Mouse (Mus musculus): ENCODE measurements around the gene Gm17651. TPM values are rescaled to one million over a fixed set of nuclear protein-coding genes. Genes with fewer than 3 reads are reported as not detected.

Gm17651 gene
- polyA plus RNA-seq (2014; fragmentation: Nextera tagmentation; extraction: Ambion mirVana), result not detected in 2 replicates

DNA sequence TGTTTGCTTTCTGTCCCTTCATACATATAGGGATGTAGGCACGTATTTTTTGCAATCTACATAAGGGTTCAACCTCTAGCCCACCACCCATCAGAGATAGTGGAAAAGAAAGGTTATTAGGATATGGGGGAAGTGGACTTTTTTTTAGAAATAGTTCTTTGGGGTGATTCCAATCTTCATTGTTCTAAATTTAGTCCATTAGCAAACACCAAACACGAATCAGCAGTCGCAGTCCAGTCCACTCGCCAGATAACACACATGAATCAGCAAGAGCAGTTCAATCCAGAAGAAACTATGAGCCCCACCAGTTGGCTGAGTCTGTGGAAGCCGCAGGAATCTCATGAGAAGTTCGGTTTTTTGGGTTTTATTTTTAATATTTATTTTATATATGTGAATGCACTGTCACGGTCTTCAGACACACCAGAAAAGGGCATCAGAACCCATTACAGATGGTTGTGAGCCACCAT is at the start of gene Gm17651:
Gene Gm17651 (minus strand): TSS at position 51 of the 467 bp plus-strand sequence.
- Histone ChIP-seq H3K9ac (ENCODE audit: low read depth, low read length) (no peak within 1 kb of the TSS), H3K27me3 (replicated peaks; ENCODE audit: control insufficient read depth, insufficient read depth, low read length) (no peaks in the 10 kb centered on the region), H3K4me1 (ENCODE audit: control insufficient read depth, insufficient read depth, low read length) (no peaks in the 10 kb centered on the region), H3K4me2 (ENCODE audit: low read depth, low read length) (no peak within 1 kb of the TSS), H3K4me3 (ENCODE audit: low read depth, low read length) (no peak within 1 kb of the TSS), H3K27ac (replicated peaks; ENCODE audit: low read depth, low read length) (no peak within 1 kb of the TSS), H3K9me3 (ENCODE audit: control insufficient read depth, low read length) (no peaks in the 10 kb centered on the region), H3K36me3 (ENCODE audit: control insufficient read depth, insufficient read depth, low read length) (peaks cover 9% of the 10 kb centered on the region)
- no peak for DNase-seq (ENCODE audit: low spot score)
- WGBS, result 89% methylated on average over 7 of the region's 7 CpGs
- no peak for ATAC-seq (ENCODE audit: low read depth)

DNA sequence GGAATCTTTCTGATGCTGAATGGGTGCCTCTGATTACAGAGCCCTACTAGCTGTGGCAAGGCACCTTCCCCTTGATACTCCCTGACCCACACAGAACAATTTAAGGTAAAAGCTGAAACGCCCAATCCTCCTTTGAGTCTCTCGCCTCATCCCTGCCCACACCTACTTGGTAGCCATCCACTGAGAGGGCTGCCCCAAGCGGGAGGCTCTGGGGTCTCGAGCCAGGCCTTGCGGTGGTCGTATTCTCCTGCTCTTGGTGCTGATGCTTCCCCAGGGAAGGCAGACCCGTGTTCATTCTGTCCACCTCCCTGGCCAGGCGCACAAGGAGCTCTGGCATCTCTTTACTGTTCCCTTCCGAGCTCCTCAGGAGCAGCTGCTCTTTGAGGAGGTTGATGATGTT is 44.6 kb upstream of the Gm17651 start:
- Histone ChIP-seq H3K27ac (replicated peaks; ENCODE audit: low read depth, low read length) (no peak overlapping the region), H3K4me3 (ENCODE audit: low read depth, low read length) (no peak overlapping the region), H3K4me1 (ENCODE audit: control insufficient read depth, insufficient read depth, low read length) (no peaks in the 10 kb centered on the region), H3K27me3 (replicated peaks; ENCODE audit: control insufficient read depth, insufficient read depth, low read length) (no peaks in the 10 kb centered on the region), H3K36me3 (ENCODE audit: control insufficient read depth, insufficient read depth, low read length) (no peaks in the 10 kb centered on the region), H3K9me3 (ENCODE audit: control insufficient read depth, low read length) (peaks cover 17% of the 10 kb centered on the region), H3K4me2 (ENCODE audit: low read depth, low read length) (no peak overlapping the region), H3K9ac (ENCODE audit: low read depth, low read length) (no peak overlapping the region)
- ATAC-seq (ENCODE audit: low read depth), result no peak
- no peak for DNase-seq (ENCODE audit: low spot score)
- 77% methylated on average over 9 of the region's 9 CpGs for WGBS

DNA sequence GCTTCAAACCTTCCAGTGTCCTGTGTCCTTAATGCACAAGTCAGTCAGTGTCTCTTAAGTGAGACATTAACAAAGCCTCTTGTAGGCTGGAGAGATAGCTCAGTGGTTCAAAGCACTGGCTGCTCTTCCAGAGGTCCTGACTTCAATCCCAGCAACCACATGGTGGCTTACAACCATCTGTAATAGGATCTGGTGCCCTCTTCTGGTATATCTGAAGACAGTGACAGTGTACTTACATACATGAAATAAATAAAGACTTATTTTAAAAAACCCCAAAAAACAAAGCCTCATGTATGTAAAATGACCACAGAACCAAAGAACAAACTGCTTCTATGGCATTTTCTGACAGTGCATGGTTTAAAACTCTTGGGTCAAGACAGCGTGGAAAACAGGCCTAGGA is 41.4 kb upstream of the Gm17651 start:
- Histone ChIP-seq H3K27me3 (replicated peaks; ENCODE audit: control insufficient read depth, insufficient read depth, low read length) (no peaks in the 10 kb centered on the region), H3K36me3 (ENCODE audit: control insufficient read depth, insufficient read depth, low read length) (no peaks in the 10 kb centered on the region), H3K4me3 (ENCODE audit: low read depth, low read length) (no peak overlapping the region), H3K9ac (ENCODE audit: low read depth, low read length) (no peak overlapping the region), H3K27ac (replicated peaks; ENCODE audit: low read depth, low read length) (no peak overlapping the region), H3K4me1 (ENCODE audit: control insufficient read depth, insufficient read depth, low read length) (no peaks in the 10 kb centered on the region), H3K4me2 (ENCODE audit: low read depth, low read length) (no peak overlapping the region), H3K9me3 (ENCODE audit: control insufficient read depth, low read length) (no peaks in the 10 kb centered on the region)
- DNase-seq (ENCODE audit: low spot score) (no peak), ATAC-seq (ENCODE audit: low read depth) (no peak)
- WGBS, result 89% methylated on average over 1 of the region's 1 CpGs

DNA sequence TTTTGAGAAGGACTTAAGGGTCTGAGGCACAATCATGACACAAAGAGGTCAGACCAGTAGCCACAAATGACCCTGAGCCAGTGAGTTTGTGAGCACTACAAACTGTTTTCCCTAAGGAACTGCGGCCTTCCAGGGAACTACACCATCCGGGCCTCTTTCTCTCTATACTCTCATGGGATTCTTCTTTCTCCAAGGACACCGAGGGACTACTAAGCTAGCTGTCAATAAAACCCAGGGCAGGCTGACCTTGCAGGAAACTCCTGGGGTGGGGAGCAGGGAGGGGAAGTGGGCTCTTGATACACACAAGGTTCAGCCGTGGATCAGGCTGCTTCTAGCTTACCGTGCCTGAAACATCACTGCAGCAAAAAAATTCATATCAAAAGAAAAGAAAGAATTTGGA is 36.4 kb upstream of the Gm17651 start:
- no peaks in the 10 kb centered on the region for H3K9me3 ChIP-seq (ENCODE audit: control insufficient read depth, low read length)
- H3K4me2 ChIP-seq (ENCODE audit: low read depth, low read length), result no peak overlapping the region
- WGBS, result 47% methylated on average over 5 of the region's 5 CpGs
- H3K27me3 ChIP-seq (replicated peaks; ENCODE audit: control insufficient read depth, insufficient read depth, low read length), result no peaks in the 10 kb centered on the region
- no peak overlapping the region for H3K4me3 ChIP-seq (ENCODE audit: low read depth, low read length)
- H3K27ac ChIP-seq (replicated peaks; ENCODE audit: low read depth, low read length), result no peak overlapping the region
- no peak overlapping the region for H3K9ac ChIP-seq (ENCODE audit: low read depth, low read length)
- DNase-seq (ENCODE audit: low spot score) (no peak), ATAC-seq (ENCODE audit: low read depth) (no peak)
- no peaks in the 10 kb centered on the region for H3K36me3 ChIP-seq (ENCODE audit: control insufficient read depth, insufficient read depth, low read length)
- no peaks in the 10 kb centered on the region for H3K4me1 ChIP-seq (ENCODE audit: control insufficient read depth, insufficient read depth, low read length)

DNA sequence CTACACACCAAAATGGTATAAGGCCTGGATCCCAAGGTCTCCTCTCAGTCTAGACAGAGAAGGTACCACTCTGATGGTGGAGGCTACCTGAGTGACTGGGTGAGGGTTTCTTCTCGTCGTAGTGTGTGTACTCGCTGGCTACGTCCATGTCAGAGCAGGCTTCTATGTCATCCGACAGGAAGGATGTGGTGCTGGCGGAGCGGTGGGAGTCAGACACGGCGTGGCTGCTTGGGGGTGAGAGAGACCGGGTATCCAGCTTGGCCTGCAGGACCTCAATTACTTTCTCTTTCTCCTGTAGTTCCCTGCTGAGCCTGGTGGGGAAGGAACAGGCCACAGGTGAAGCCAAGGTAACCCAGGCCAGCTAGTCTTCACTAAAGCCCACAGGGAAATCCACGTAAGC is 35.6 kb upstream of the Gm17651 start:
- Histone ChIP-seq H3K4me3 (ENCODE audit: low read depth, low read length) (no peak overlapping the region), H3K27ac (replicated peaks; ENCODE audit: low read depth, low read length) (no peak overlapping the region), H3K4me1 (ENCODE audit: control insufficient read depth, insufficient read depth, low read length) (no peaks in the 10 kb centered on the region), H3K9me3 (ENCODE audit: control insufficient read depth, low read length) (no peaks in the 10 kb centered on the region), H3K9ac (ENCODE audit: low read depth, low read length) (no peak overlapping the region), H3K36me3 (ENCODE audit: control insufficient read depth, insufficient read depth, low read length) (no peaks in the 10 kb centered on the region), H3K4me2 (ENCODE audit: low read depth, low read length) (no peak overlapping the region), H3K27me3 (replicated peaks; ENCODE audit: control insufficient read depth, insufficient read depth, low read length) (no peaks in the 10 kb centered on the region)
- DNase-seq (ENCODE audit: low spot score), result no peak
- 87% methylated on average over 11 of the region's 11 CpGs for WGBS
- no peak for ATAC-seq (ENCODE audit: low read depth)

DNA sequence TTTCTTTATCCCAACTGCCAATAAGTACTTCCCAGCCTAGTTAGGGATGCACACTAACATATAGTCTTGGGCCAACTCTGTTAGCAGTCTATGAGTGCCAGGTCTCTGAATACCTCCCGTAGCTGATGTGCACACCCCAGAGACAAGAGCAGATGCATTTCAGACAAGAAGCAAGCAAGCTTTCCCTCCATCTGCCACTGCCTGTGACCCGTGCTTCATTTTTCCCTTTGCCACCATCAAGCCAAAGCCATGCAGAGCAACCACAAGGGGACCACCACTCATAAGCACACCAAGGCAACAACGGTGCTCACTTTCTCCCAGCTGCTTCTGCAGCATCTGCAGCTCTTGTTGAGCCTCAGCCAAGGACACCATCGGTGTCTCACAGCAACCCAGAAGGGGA is 32.1 kb upstream of the Gm17651 start:
- Histone ChIP-seq H3K9me3 (ENCODE audit: control insufficient read depth, low read length) (no peaks in the 10 kb centered on the region), H3K27ac (replicated peaks; ENCODE audit: low read depth, low read length) (no peak overlapping the region), H3K36me3 (ENCODE audit: control insufficient read depth, insufficient read depth, low read length) (no peaks in the 10 kb centered on the region), H3K4me3 (ENCODE audit: low read depth, low read length) (no peak overlapping the region), H3K27me3 (replicated peaks; ENCODE audit: control insufficient read depth, insufficient read depth, low read length) (no peaks in the 10 kb centered on the region), H3K4me2 (ENCODE audit: low read depth, low read length) (no peak overlapping the region), H3K4me1 (ENCODE audit: control insufficient read depth, insufficient read depth, low read length) (no peaks in the 10 kb centered on the region), H3K9ac (ENCODE audit: low read depth, low read length) (no peak overlapping the region)
- WGBS, result 88% methylated on average over 4 of the region's 4 CpGs
- ATAC-seq (ENCODE audit: low read depth), result no peak
- no peak for DNase-seq (ENCODE audit: low spot score)

DNA sequence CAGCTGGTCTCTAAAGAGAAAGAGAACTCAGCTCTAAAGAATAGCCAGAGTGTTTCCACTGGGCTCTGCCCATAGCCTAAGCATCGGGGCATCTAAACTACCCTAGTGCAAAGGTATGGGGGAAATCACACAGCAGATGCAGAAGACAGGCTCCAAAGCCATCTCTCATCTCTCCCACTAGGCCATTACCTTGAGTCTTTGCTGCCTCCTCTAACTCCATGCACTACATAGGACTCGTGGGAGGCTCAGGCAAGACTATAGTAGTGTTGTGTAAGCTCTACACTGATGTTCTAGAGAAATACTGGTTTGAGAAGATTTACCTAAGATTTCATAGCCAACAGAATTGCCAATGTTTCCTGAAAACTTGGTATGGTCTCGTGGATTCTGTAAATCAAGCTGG is 31.0 kb upstream of the Gm17651 start:
- H3K4me3 ChIP-seq (ENCODE audit: low read depth, low read length), result no peak overlapping the region
- 94% methylated on average over 3 of the region's 3 CpGs for WGBS
- no peak for DNase-seq (ENCODE audit: low spot score)

DNA sequence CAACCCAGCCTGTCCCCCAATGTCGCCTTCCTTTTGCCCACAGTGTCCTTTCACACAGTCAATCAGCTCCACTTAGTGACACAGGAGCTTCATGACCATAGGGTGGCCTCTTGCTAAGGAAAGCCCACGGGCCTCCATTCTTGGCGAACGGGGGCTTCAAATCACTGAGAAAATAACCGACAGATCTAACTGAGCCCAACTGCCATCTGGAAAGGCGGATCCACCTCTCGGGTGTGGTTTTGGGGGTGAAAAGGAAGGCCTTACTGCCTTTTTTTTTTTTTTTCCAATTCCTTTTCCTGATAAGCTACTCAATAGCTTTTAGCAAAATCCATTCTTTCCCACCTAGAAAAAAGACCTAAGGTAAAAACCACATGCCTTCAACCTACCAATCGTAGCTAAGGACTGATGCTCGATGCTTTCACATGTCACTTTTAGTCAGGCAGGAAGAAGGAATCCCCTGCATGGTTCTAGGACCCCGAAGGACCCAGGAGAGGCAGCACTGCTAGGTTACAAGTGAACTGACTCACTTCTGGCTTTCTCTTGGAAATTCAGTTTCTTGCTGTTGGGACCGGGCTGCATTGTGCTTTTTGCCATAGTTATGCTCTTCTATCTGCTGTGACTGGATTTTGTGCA is 28.1 kb upstream of the Gm17651 start:
- no peak overlapping the region for H3K9ac ChIP-seq (ENCODE audit: low read depth, low read length)
- no peaks in the 10 kb centered on the region for H3K27me3 ChIP-seq (replicated peaks; ENCODE audit: control insufficient read depth, insufficient read depth, low read length)
- DNase-seq (ENCODE audit: low spot score) (no peak), ATAC-seq (ENCODE audit: low read depth) (no peak)
- H3K4me3 ChIP-seq (ENCODE audit: low read depth, low read length), result no peak overlapping the region
- H3K4me2 ChIP-seq (ENCODE audit: low read depth, low read length), result no peak overlapping the region
- no peaks in the 10 kb centered on the region for H3K36me3 ChIP-seq (ENCODE audit: control insufficient read depth, insufficient read depth, low read length)
- 91% methylated on average over 11 of the region's 11 CpGs for WGBS
- H3K4me1 ChIP-seq (ENCODE audit: control insufficient read depth, insufficient read depth, low read length), result no peaks in the 10 kb centered on the region
- no peak overlapping the region for H3K27ac ChIP-seq (replicated peaks; ENCODE audit: low read depth, low read length)
- H3K9me3 ChIP-seq (ENCODE audit: control insufficient read depth, low read length), result no peaks in the 10 kb centered on the region

More for the DNA sequence above, 31.0 kb upstream of the Gm17651 start:
- Histone ChIP-seq H3K4me1 (ENCODE audit: control insufficient read depth, insufficient read depth, low read length) (no peaks in the 10 kb centered on the region), H3K36me3 (ENCODE audit: control insufficient read depth, insufficient read depth, low read length) (no peaks in the 10 kb centered on the region), H3K27ac (replicated peaks; ENCODE audit: low read depth, low read length) (no peak overlapping the region), H3K27me3 (replicated peaks; ENCODE audit: control insufficient read depth, insufficient read depth, low read length) (no peaks in the 10 kb centered on the region), H3K9ac (ENCODE audit: low read depth, low read length) (no peak overlapping the region), H3K9me3 (ENCODE audit: control insufficient read depth, low read length) (no peaks in the 10 kb centered on the region), H3K4me2 (ENCODE audit: low read depth, low read length) (no peak overlapping the region)
- ATAC-seq (ENCODE audit: low read depth), result no peak

DNA sequence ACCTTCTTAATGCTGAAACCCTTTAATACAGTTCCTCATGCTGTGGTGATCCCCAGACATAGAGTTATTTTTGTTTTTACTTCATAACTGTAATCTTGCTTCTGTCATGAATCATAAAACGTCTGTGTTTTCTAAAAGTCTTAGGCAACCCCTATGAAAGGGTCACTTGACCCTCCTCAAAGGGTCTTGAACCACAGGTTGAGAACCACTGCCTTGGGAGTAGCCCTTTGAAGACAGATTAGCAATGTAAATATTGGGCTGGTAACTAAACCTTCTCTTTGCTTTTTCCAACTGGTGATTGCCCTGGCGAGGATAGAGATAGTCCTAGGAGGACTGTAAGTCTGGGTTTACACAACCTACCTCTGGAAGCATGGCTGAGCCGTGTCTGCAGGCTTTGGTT is 26.7 kb upstream of the Gm17651 start:
- no peaks in the 10 kb centered on the region for H3K27me3 ChIP-seq (replicated peaks; ENCODE audit: control insufficient read depth, insufficient read depth, low read length)
- no peak overlapping the region for H3K27ac ChIP-seq (replicated peaks; ENCODE audit: low read depth, low read length)
- DNase-seq (ENCODE audit: low spot score) (no peak), ATAC-seq (ENCODE audit: low read depth) (no peak)
- H3K4me1 ChIP-seq (ENCODE audit: control insufficient read depth, insufficient read depth, low read length), result no peaks in the 10 kb centered on the region
- 53% methylated on average over 3 of the region's 3 CpGs for WGBS
- no peak overlapping the region for H3K4me2 ChIP-seq (ENCODE audit: low read depth, low read length)
- no peak overlapping the region for H3K9ac ChIP-seq (ENCODE audit: low read depth, low read length)
- H3K4me3 ChIP-seq (ENCODE audit: low read depth, low read length), result no peak overlapping the region
- no peaks in the 10 kb centered on the region for H3K36me3 ChIP-seq (ENCODE audit: control insufficient read depth, insufficient read depth, low read length)
- H3K9me3 ChIP-seq (ENCODE audit: control insufficient read depth, low read length), result no peaks in the 10 kb centered on the region
